Mouse (Mus musculus) spleen, postnatal 36 days (tissue): ENCODE measurements around the gene Kif27.

Experiments used
- DNase-seq, 2 experiments: peaks; one replicate each; pipeline ENCODE4 v3.0.0; 2022; ENCODE audit warnings: low spot score in 2 of 2, mixed read lengths in 1 of 2

The Kif27 gene

GRCm38 (mm10) chr13:58364353-58365175, 5.6 kb upstream of the Kif27 start:
- DNase-seq: no peak

GRCm38 (mm10) chr13:58359304-58359653, 357 bp upstream of the Kif27 start:
- no peak for DNase-seq

GRCm38 (mm10) chr13:58352996-58353395, 5.9 kb downstream of the Kif27 start:
- DNase-seq: no peak

GRCm38 (mm10) chr13:58350606-58351005, 8.3 kb downstream of the Kif27 start:
- DNase-seq: no peak

GRCm38 (mm10) chr13:58344505-58344904, 14.4 kb downstream of the Kif27 start:
- no peak for DNase-seq

- no peak for DNase-seq
Observed at GRCm38 (mm10) chr13:58337456-58337855, 21.5 kb downstream of the Kif27 start.

GRCm38 (mm10) chr13:58334116-58334515, 24.8 kb downstream of the Kif27 start:
- no peak for DNase-seq

GRCm38 (mm10) chr13:58317768-58318167, 41.2 kb downstream of the Kif27 start:
- DNase-seq: no peak

GRCm38 (mm10) chr13:58314991-58315390, 43.9 kb downstream of the Kif27 start:
- no peak for DNase-seq

GRCm38 (mm10) chr13:58313758-58314157, 45.2 kb downstream of the Kif27 start:
- no peak for DNase-seq

- DNase-seq: no peak
Observed at GRCm38 (mm10) chr13:58311351-58311750, 47.6 kb downstream of the Kif27 start.

GRCm38 (mm10) chr13:58309499-58309898, 49.4 kb downstream of the Kif27 start:
- no peak for DNase-seq

- no peak for DNase-seq
Observed at GRCm38 (mm10) chr13:58307453-58307852, 51.5 kb downstream of the Kif27 start.

GRCm38 (mm10) chr13:58305230-58305629, 53.7 kb downstream of the Kif27 start:
- no peak for DNase-seq

- no peak for DNase-seq
Observed at GRCm38 (mm10) chr13:58302421-58303145, 56.3 kb downstream of the Kif27 start.

GRCm38 (mm10) chr13:58301961-58302360, 57.0 kb downstream of the Kif27 start:
- no peak for DNase-seq

GRCm38 (mm10) chr13:58298756-58299155, 60.2 kb downstream of the Kif27 start:
- DNase-seq: no peak

GRCm38 (mm10) chr13:58295582-58295981, 63.3 kb downstream of the Kif27 start:
- no peak for DNase-seq

- DNase-seq: no peak
Observed at GRCm38 (mm10) chr13:58292811-58293210, 66.1 kb downstream of the Kif27 start.

- no peak for DNase-seq
Observed at GRCm38 (mm10) chr13:58289308-58289707, 69.6 kb downstream of the Kif27 start.

GRCm38 (mm10) chr13:58287822-58288221, 71.1 kb downstream of the Kif27 start:
- peak; percentile 56 to 66 for DNase-seq

GRCm38 (mm10) chr13:58283466-58283865, 75.5 kb downstream of the Kif27 start:
- no peak for DNase-seq

- DNase-seq: no peak
Observed at GRCm38 (mm10) chr13:58281936-58282335, 77.0 kb downstream of the Kif27 start.
